ENCODE assay signal across 8 mouse cellular contexts in genomic region chr5:110770448-110771158, GRCm38 (mm10). TPM values are rescaled to one million over a fixed set of nuclear protein-coding genes. Genes with fewer than 3 reads are reported as not detected.
DNase-seq lines count a peak whose midpoint lies in the region; ATAC-seq and TF ChIP-seq lines count a peak whose summit lies in the region.

Gene Ep400 (minus strand): TSS chr5:110770717.

- H3K27ac ChIP-seq in embryonic facial prominence, embryonic 14.5 days (replicated peaks; ENCODE audit: low read depth, low read length), result peak within 1 kb of the TSS; percentile 97
- H3K27ac ChIP-seq in heart, adult 2 months, result peak within 1 kb of the TSS; percentile 87
- peak within 1 kb of the TSS; percentile 94 for H3K27ac ChIP-seq in limb, embryonic 13.5 days
- H3K27ac ChIP-seq in midbrain, embryonic 16.5 days (ENCODE audit: low read length), result peak within 1 kb of the TSS; percentile 93

- peak; percentile 95 for TF ChIP-seq POLR2A in heart, adult 2 months (IDR thresholded peaks at IDR 0.05; ENCODE audit: insufficient read depth, low read depth, low read length)

- H3K79me2 ChIP-seq in heart, adult 2 months (replicated peaks; ENCODE audit: control insufficient read depth, insufficient read depth, low read length), result peaks cover 7% of the 10 kb centered on the region

- H3K9ac ChIP-seq in embryonic facial prominence, embryonic 14.5 days (ENCODE audit: low read depth, low read length), result peak within 1 kb of the TSS; percentile 92
- H3K9ac ChIP-seq in heart, adult 2 months (ENCODE audit: low read depth, low read length), result peak within 1 kb of the TSS; percentile 98
- H3K9ac ChIP-seq in limb, embryonic 13.5 days, result peak within 1 kb of the TSS; percentile 97
- peak within 1 kb of the TSS; percentile 90 for H3K9ac ChIP-seq in midbrain, embryonic 16.5 days (ENCODE audit: low read depth, low read length)

- peak; percentile 68 for TF ChIP-seq CTCF in heart, adult 2 months (IDR thresholded peaks at IDR 0.05)

- peak within 1 kb of the TSS; percentile 70 for H3K4me2 ChIP-seq in embryonic facial prominence, embryonic 14.5 days (ENCODE audit: low read depth, low read length)
- peak within 1 kb of the TSS; percentile 79 for H3K4me2 ChIP-seq in limb, embryonic 13.5 days (replicated peaks)
- H3K4me2 ChIP-seq in midbrain, embryonic 16.5 days (ENCODE audit: low read length), result peak within 1 kb of the TSS; percentile 76

- TF ChIP-seq EP300 in heart, adult 2 months (IDR thresholded peaks at IDR 0.05; ENCODE audit: insufficient read depth, low read depth, low read length), result peak; percentile 77; the same call in 1 of the 2 replicates

- no peaks in the 10 kb centered on the region for H3K9me3 ChIP-seq in embryonic facial prominence, embryonic 14.5 days (ENCODE audit: control insufficient read depth, low read length)
- H3K9me3 ChIP-seq in limb, embryonic 13.5 days, result no peaks in the 10 kb centered on the region
- H3K9me3 ChIP-seq in midbrain, embryonic 16.5 days (replicated peaks; ENCODE audit: control insufficient read depth, low read length, poor library complexity, severe bottlenecking), result no peaks in the 10 kb centered on the region

- peak within 1 kb of the TSS; percentile 95 for H3K4me3 ChIP-seq in embryonic facial prominence, embryonic 14.5 days (ENCODE audit: low read depth, low read length)
- H3K4me3 ChIP-seq in heart, adult 2 months, result peak within 1 kb of the TSS; percentile 99
- peak within 1 kb of the TSS; percentile 91 for H3K4me3 ChIP-seq in limb, embryonic 13.5 days
- peak within 1 kb of the TSS; percentile 94 for H3K4me3 ChIP-seq in midbrain, embryonic 16.5 days (ENCODE audit: low read depth, low read length)

- under 1% methylated on average over 48 of the region's 83 CpGs for WGBS in embryonic facial prominence, embryonic 14.5 days
- under 1% methylated on average over 83 of the region's 83 CpGs for WGBS in heart, adult 2 months
- WGBS in limb, embryonic 13.5 days, result under 1% methylated on average over 83 of the region's 83 CpGs
- under 1% methylated on average over 67 of the region's 83 CpGs for WGBS in midbrain, embryonic 16.5 days

- peak; percentile 98 for ATAC-seq in embryonic facial prominence, embryonic 14.5 days (ENCODE audit: low read depth)
- peak; percentile 98 for ATAC-seq in limb, embryonic 13.5 days (ENCODE audit: low FRiP score, low read depth)
- peak; percentile 98 for ATAC-seq in midbrain, embryonic 16.5 days

- H3K27me3 ChIP-seq in embryonic facial prominence, embryonic 14.5 days (replicated peaks; ENCODE audit: control insufficient read depth, insufficient read depth, low read length), result no peaks in the 10 kb centered on the region
- no peaks in the 10 kb centered on the region for H3K27me3 ChIP-seq in heart, adult 2 months (ENCODE audit: control insufficient read depth, insufficient read depth, low read length)
- no peaks in the 10 kb centered on the region for H3K27me3 ChIP-seq in limb, embryonic 13.5 days
- no peaks in the 10 kb centered on the region for H3K27me3 ChIP-seq in midbrain, embryonic 16.5 days (ENCODE audit: control insufficient read depth, insufficient read depth, low read depth, low read length)

- intact Hi-C loops in heart, adult 2 months (cut with DNase I), result loop anchor here (2.0 to 5.0 kb wide), 2 partner anchors 38 to 152 kb away; no protein-coding TSS in a partner anchor

- H3K36me3 ChIP-seq in embryonic facial prominence, embryonic 14.5 days (ENCODE audit: control insufficient read depth, insufficient read depth, low read length), result peaks cover 35% of the 10 kb centered on the region
- H3K36me3 ChIP-seq in heart, adult 2 months (ENCODE audit: control insufficient read depth, insufficient read depth, low read length), result peaks cover 6% of the 10 kb centered on the region
- H3K36me3 ChIP-seq in limb, embryonic 13.5 days, result peaks cover 32% of the 10 kb centered on the region
- peaks cover 12% of the 10 kb centered on the region for H3K36me3 ChIP-seq in midbrain, embryonic 16.5 days (ENCODE audit: control insufficient read depth, insufficient read depth, low read length)

- peaks cover 12% of the 10 kb centered on the region for H3K4me1 ChIP-seq in embryonic facial prominence, embryonic 14.5 days (ENCODE audit: control insufficient read depth, insufficient read depth, low read length)
- H3K4me1 ChIP-seq in heart, adult 2 months (ENCODE audit: control insufficient read depth, insufficient read depth, low read length), result peaks cover 2% of the 10 kb centered on the region
- H3K4me1 ChIP-seq in limb, embryonic 13.5 days, result peaks cover 16% of the 10 kb centered on the region
- peaks cover 20% of the 10 kb centered on the region for H3K4me1 ChIP-seq in midbrain, embryonic 16.5 days (ENCODE audit: control insufficient read depth, insufficient read depth, low read length)

- DNase-seq in 3T3-L1 (ENCODE audit: low read depth, low spot score), result peak; percentile 100
- DNase-seq in adrenal gland, postnatal 4 days (ENCODE audit: low spot score in 2 of 2), result peak; percentile 99 to 100
- peak; percentile 100 for DNase-seq in embryonic facial prominence, embryonic 14.5 days (ENCODE audit: low spot score)
- DNase-seq in heart, adult 2 months, result peak; percentile 100
- peak; percentile 100 for DNase-seq in kidney, adult 8-10 months
- DNase-seq in spleen, postnatal 10 days (ENCODE audit: low spot score in 2 of 2), result peak; percentile 100

RNA-seq across cellular contexts. Expression of gene Ep400, which starts in this region (rescaled TPM):
- 100 to 1,000 TPM in 1 of 2 experiments, 10 to 100 TPM in 1; 93.2 to 114 TPM for total RNA-seq in adrenal gland, postnatal 4 days (2021)
- polyA plus RNA-seq in embryonic facial prominence, embryonic 14.5 days (2014; fragmentation: Nextera tagmentation; extraction: Ambion mirVana), result 35.6 and 36.0 TPM in 2 replicates
- 10 to 100 TPM; 31.4 to 32.6 TPM for total RNA-seq in heart, adult 2 months (2021)
- 18.4 and 21.0 TPM in 2 replicates for polyA plus RNA-seq in heart, adult 2 months (2012; rRNA removed)
- 45.6 and 58.6 TPM in 2 replicates for polyA plus RNA-seq in limb, embryonic 13.5 days (2015; fragmentation: Nextera tagmentation; extraction: Ambion mirVana)
- polyA plus RNA-seq in midbrain, embryonic 16.5 days (2015; fragmentation: Nextera tagmentation; extraction: Ambion mirVana), result 51.6 and 52.6 TPM in 2 replicates

Comparison
In these comparisons a context has a peak if more than half of its experiments do, and no peak if none do; other contexts are left out.
1. Peak in every context shown above with its lines: DNase-seq, ATAC-seq, H3K4me3 ChIP-seq and H3K27ac ChIP-seq.